Mouse (Mus musculus) midbrain, embryonic 15.5 days (tissue): Measurements from ENCODE around the gene Smpdl3b. TPM values are rescaled to one million over a fixed set of nuclear protein-coding genes. Genes with fewer than 3 reads are reported as not detected.
"Not testable (repeated sequence)": the region's sequence is repeated elsewhere in the genome, so short reads cannot be mapped to it uniquely, and the experiment has no call there.

Experiments used
- ATAC-seq: fragments of 200-750 bp; cut with Nextera tagmentation; replicated peaks from 2 replicates; pipeline ENCODE4 v1.8.0; 2017; ENCODE audit warnings: moderate TSS enrichment
- H3K27ac ChIP-seq: fragments of 300-500 bp; sonication (generic); 2 replicates; pipeline ENCODE4 v1.5.1; 2015; ENCODE audit warnings: mild to moderate bottlenecking, inconsistent platforms
- H3K27me3 ChIP-seq: fragments of 300-500 bp; sonication (generic); replicated peaks from 2 replicates; pipeline ENCODE4 v1.6.1; 2015; ENCODE audit warnings: inconsistent platforms
- H3K36me3 ChIP-seq: fragments of 300-500 bp; sonication (generic); replicated peaks from 2 replicates; pipeline ENCODE4 v1.6.1; 2015; ENCODE audit warnings: inconsistent platforms
- H3K4me1 ChIP-seq: fragments of 300-500 bp; sonication (generic); 2 replicates; pipeline ENCODE4 v1.6.1; 2015; ENCODE audit warnings: inconsistent platforms
- H3K4me2 ChIP-seq: fragments of 300-500 bp; sonication (generic); 2 replicates; pipeline ENCODE4 v1.6.1; 2015; ENCODE audit warnings: inconsistent platforms, mild to moderate bottlenecking, moderate library complexity
- H3K4me3 ChIP-seq: fragments of 300-500 bp; sonication (generic); 2 replicates; pipeline ENCODE4 v1.5.1; 2015; ENCODE audit warnings: mild to moderate bottlenecking, inconsistent platforms
- H3K9ac ChIP-seq: fragments of 300-500 bp; sonication (generic); 2 replicates; pipeline ENCODE4 v1.6.1; 2015; ENCODE audit warnings: mild to moderate bottlenecking, inconsistent platforms
- H3K9me3 ChIP-seq: fragments of 300-500 bp; sonication (generic); 2 replicates; pipeline ENCODE4 v1.6.1; 2016; ENCODE audit warnings: inconsistent platforms
- WGBS: fragments of 180-500 bp; shearing (Covaris S2); methylation state at CpG from one replicate; pipeline ENCODE4 v1.1.7; 2015; ENCODE audit warnings: mixed read lengths; 5-methylcytosine and 5-hydroxymethylcytosine counted together
- polyA plus RNA-seq: library from polyadenylated mRNA; unstranded; fragments of >200 nt; fragmentation: Nextera tagmentation; extraction: Ambion mirVana; gene quantifications from 2 replicates; pipeline ENCODE4 v1.2.1, GENCODE M21; 2015

Smpdl3b gene
- polyA plus RNA-seq, 1 experiment from 2014 or later, result 1.0 TPM

GRCm38 (mm10) chr4:132746911-132747517 lies 10.0 kb downstream of the Smpdl3b start:
- Histone ChIP-seq H3K27ac (no peak overlapping the region), H3K4me3 (no peak overlapping the region), H3K9me3 (no peaks in the 10 kb centered on the region), H3K9ac (no peak overlapping the region), H3K27me3 (no peaks in the 10 kb centered on the region), H3K4me2 (no peak overlapping the region), H3K4me1 (peaks cover 15% of the 10 kb centered on the region), H3K36me3 (no peaks in the 10 kb centered on the region)
- 87% methylated on average over 9 of the region's 9 CpGs for WGBS
- no peak for ATAC-seq

GRCm38 (mm10) chr4:132743992-132744911 lies 12.8 kb downstream of the Smpdl3b start:
- Histone ChIP-seq H3K9me3 (no peaks in the 10 kb centered on the region), H3K27me3 (no peaks in the 10 kb centered on the region), H3K4me2 (no peak overlapping the region), H3K4me1 (peaks cover 15% of the 10 kb centered on the region), H3K4me3 (no peak overlapping the region), H3K9ac (no peak overlapping the region), H3K36me3 (no peaks in the 10 kb centered on the region), H3K27ac (peak overlapping the region; percentile 68)
- WGBS, result 55% methylated on average over 11 of the region's 11 CpGs
- ATAC-seq, result peak; percentile 42; the same call in 1 of the 2 replicates

- 91% methylated on average over 7 of the region's 7 CpGs for WGBS
Observed at GRCm38 (mm10) chr4:132741491-132741890, 15.6 kb downstream of the Smpdl3b start.

GRCm38 (mm10) chr4:132737154-132737553 lies 19.9 kb downstream of the Smpdl3b start:
- not testable (repeated sequence) for ATAC-seq, H3K4me1 ChIP-seq, H3K9me3 ChIP-seq, H3K9ac ChIP-seq, H3K4me3 ChIP-seq, H3K4me2 ChIP-seq, H3K27me3 ChIP-seq, H3K27ac ChIP-seq, H3K36me3 ChIP-seq
- WGBS, result 96% methylated on average over 9 of the region's 9 CpGs

More at GRCm38 (mm10) chr4:132741491-132741890, 15.6 kb downstream of the Smpdl3b start:
- Histone ChIP-seq H3K4me2 (no peak overlapping the region), H3K27me3 (no peaks in the 10 kb centered on the region), H3K4me1 (peaks cover 15% of the 10 kb centered on the region), H3K27ac (no peak overlapping the region), H3K4me3 (no peak overlapping the region), H3K9me3 (no peaks in the 10 kb centered on the region), H3K9ac (no peak overlapping the region), H3K36me3 (no peaks in the 10 kb centered on the region)
- ATAC-seq, result no peak

- 77% methylated on average over 3 of the region's 3 CpGs for WGBS
- no peaks in the 10 kb centered on the region for H3K27me3 ChIP-seq
Observed at GRCm38 (mm10) chr4:132735894-132736293, 21.2 kb downstream of the Smpdl3b start.

GRCm38 (mm10) chr4:132735389-132735788 lies 21.7 kb downstream of the Smpdl3b start:
- Histone ChIP-seq H3K9me3 (no peaks in the 10 kb centered on the region), H3K36me3 (no peaks in the 10 kb centered on the region), H3K27ac (no peak overlapping the region), H3K27me3 (no peaks in the 10 kb centered on the region), H3K4me3 (no peak overlapping the region), H3K4me1 (peaks cover 9% of the 10 kb centered on the region), H3K4me2 (no peak overlapping the region), H3K9ac (no peak overlapping the region)
- WGBS, result 66% methylated on average over 2 of the region's 2 CpGs
- no peak for ATAC-seq

More at GRCm38 (mm10) chr4:132735894-132736293, 21.2 kb downstream of the Smpdl3b start:
- H3K4me1 ChIP-seq, result peaks cover 9% of the 10 kb centered on the region
- H3K4me2 ChIP-seq, result no peak overlapping the region
- H3K36me3 ChIP-seq, result no peaks in the 10 kb centered on the region
- H3K4me3 ChIP-seq, result no peak overlapping the region
- ATAC-seq, result no peak
- no peaks in the 10 kb centered on the region for H3K9me3 ChIP-seq
- H3K27ac ChIP-seq, result no peak overlapping the region
- H3K9ac ChIP-seq, result no peak overlapping the region

GRCm38 (mm10) chr4:132734766-132735165 lies 22.3 kb downstream of the Smpdl3b start:
- no peak overlapping the region for H3K9ac ChIP-seq
- H3K27ac ChIP-seq, result no peak overlapping the region
- no peak for ATAC-seq
- H3K4me1 ChIP-seq, result peaks cover 9% of the 10 kb centered on the region
- H3K4me2 ChIP-seq, result no peak overlapping the region
- no peaks in the 10 kb centered on the region for H3K36me3 ChIP-seq
- H3K9me3 ChIP-seq, result no peaks in the 10 kb centered on the region
- no peak overlapping the region for H3K4me3 ChIP-seq
- 95% methylated on average over 2 of the region's 2 CpGs for WGBS
- H3K27me3 ChIP-seq, result no peaks in the 10 kb centered on the region

GRCm38 (mm10) chr4:132733071-132733770 lies 23.8 kb downstream of the Smpdl3b start:
- 94% methylated on average over 25 of the region's 25 CpGs for whole genome bisulfite sequencing
- peaks cover 9% of the 10 kb centered on the region for H3K4me1 ChIP-seq
- H3K9ac ChIP-seq, result no peak overlapping the region
- no peak overlapping the region for H3K27ac ChIP-seq
- no peaks in the 10 kb centered on the region for H3K36me3 ChIP-seq
- H3K4me3 ChIP-seq, result no peak overlapping the region
- H3K9me3 ChIP-seq, result no peaks in the 10 kb centered on the region
- H3K27me3 ChIP-seq, result no peaks in the 10 kb centered on the region
- H3K4me2 ChIP-seq, result no peak overlapping the region
- ATAC-seq, result no peak

- H3K27me3 ChIP-seq, result no peaks in the 10 kb centered on the region
- no peaks in the 10 kb centered on the region for H3K9me3 ChIP-seq
- peak within 1 kb of the TSS; percentile 86 for H3K4me2 ChIP-seq
- WGBS, result 4% methylated on average over 34 of the region's 34 CpGs
- H3K9ac ChIP-seq, result peak within 1 kb of the TSS; percentile 67
- H3K27ac ChIP-seq, result peak within 1 kb of the TSS; percentile 45
- ATAC-seq, result peak; percentile 98
- H3K4me1 ChIP-seq, result peaks cover 9% of the 10 kb centered on the region
- peak within 1 kb of the TSS; percentile 59 for H3K4me3 ChIP-seq
- H3K36me3 ChIP-seq, result 0 out of 2 replicates have a peak, but pooled peaks cover 3% of the 10 kb centered on the region
Observed at GRCm38 (mm10) chr4:132732148-132732684, 24.8 kb downstream of the Smpdl3b start, which contains the start of gene Xkr8. Xkr8 (minus strand) TSS chr4:132732546.

- Histone ChIP-seq H3K9ac (peak overlapping the region; percentile 67), H3K36me3 (0 out of 2 replicates have a peak, but pooled peaks cover 6% of the 10 kb centered on the region), H3K27me3 (no peaks in the 10 kb centered on the region), H3K27ac (0 out of 2 replicates have a peak overlapping the region, but pooled peaks have one; percentile 45), H3K4me3 (peak overlapping the region; percentile 59), H3K9me3 (no peaks in the 10 kb centered on the region), H3K4me2 (peak overlapping the region; percentile 86), H3K4me1 (peaks cover 9% of the 10 kb centered on the region)
- 55% methylated on average over 12 of the region's 12 CpGs for WGBS
- no peak for ATAC-seq
Observed at GRCm38 (mm10) chr4:132731616-132732015, 25.4 kb downstream of the Smpdl3b start.

- 91% methylated on average over 8 of the region's 8 CpGs for WGBS
- Histone ChIP-seq H3K9ac (no peak overlapping the region), H3K4me1 (peaks cover 9% of the 10 kb centered on the region), H3K27me3 (no peaks in the 10 kb centered on the region), H3K9me3 (no peaks in the 10 kb centered on the region), H3K27ac (no peak overlapping the region), H3K4me3 (no peak overlapping the region), H3K4me2 (no peak overlapping the region), H3K36me3 (0 out of 2 replicates have a peak, but pooled peaks cover 8% of the 10 kb centered on the region)
- ATAC-seq, result no peak
Observed at GRCm38 (mm10) chr4:132728233-132728632, 28.8 kb downstream of the Smpdl3b start.

GRCm38 (mm10) chr4:132718251-132718650 lies 38.8 kb downstream of the Smpdl3b start:
- 98% methylated on average over 1 of the region's 1 CpGs for WGBS
- no peaks in the 10 kb centered on the region for H3K4me1 ChIP-seq
- H3K9me3 ChIP-seq, result no peaks in the 10 kb centered on the region
- H3K27ac ChIP-seq, result no peak overlapping the region
- H3K4me3 ChIP-seq, result no peak overlapping the region
- no peaks in the 10 kb centered on the region for H3K27me3 ChIP-seq
- peaks cover 29% of the 10 kb centered on the region; the same call in 1 of the 2 replicates for H3K36me3 ChIP-seq
- no peak for ATAC-seq
- H3K9ac ChIP-seq, result no peak overlapping the region
- no peak overlapping the region for H3K4me2 ChIP-seq
